Mouse (Mus musculus): ENCODE results near the gene Ppm1j. TPM values are rescaled to one million over a fixed set of nuclear protein-coding genes. Genes with fewer than 3 reads are reported as not detected.
A peak's percentile ranks its signal among the peaks of the same experiment; 100 is the strongest.

Gene Ppm1j
- polyA plus RNA-seq, 1 experiment from 2014 or later, result 3.5 TPM

- Histone ChIP-seq H3K36me3 (no peaks in the 10 kb centered on the region), H3K4me2 (no peak overlapping the region), H3K27me3 (no peaks in the 10 kb centered on the region), H3K27ac (no peak overlapping the region), H3K4me1 (peaks cover 10% of the 10 kb centered on the region), H3K9me3 (no peaks in the 10 kb centered on the region), H3K4me3 (no peak overlapping the region), H3K9ac (no peak overlapping the region)
- WGBS, result 63% methylated on average over 2 of the region's 2 CpGs
- ATAC-seq (ENCODE audit: insufficient number of reproducible peaks, insufficient read depth, low FRiP score, low TSS enrichment, low read depth), result no peak
Measured at GRCm38 (mm10) chr3:104767141-104767540, 13.7 kb upstream of the Ppm1j start.

DNA sequence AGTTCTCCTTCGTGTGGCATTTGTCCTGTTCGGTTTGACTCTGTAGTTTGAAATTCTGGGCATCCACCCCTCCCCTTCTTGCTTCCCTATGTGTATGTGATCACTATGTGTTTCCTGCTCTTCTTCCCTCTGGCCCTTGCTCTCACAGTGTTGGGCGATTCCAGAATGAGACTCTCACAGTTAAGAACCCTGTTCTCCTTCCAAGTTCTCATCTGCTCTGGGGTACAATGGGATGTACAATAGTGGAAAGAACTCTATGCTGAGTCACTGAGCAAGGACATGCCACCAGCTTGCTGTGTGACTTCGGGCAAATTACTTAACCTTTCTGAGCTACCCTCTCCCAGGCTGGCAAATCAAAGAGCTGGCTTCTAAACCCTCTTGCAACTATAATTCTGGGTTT, 13.1 kb upstream of the Ppm1j start:
- no peak overlapping the region for H3K9ac ChIP-seq
- no peaks in the 10 kb centered on the region for H3K36me3 ChIP-seq
- WGBS, result 82% methylated on average over 4 of the region's 4 CpGs
- peaks cover 10% of the 10 kb centered on the region for H3K4me1 ChIP-seq
- no peak for ATAC-seq (ENCODE audit: insufficient number of reproducible peaks, insufficient read depth, low FRiP score, low TSS enrichment, low read depth)
- no peak overlapping the region for H3K4me3 ChIP-seq
- no peak overlapping the region for H3K4me2 ChIP-seq
- H3K9me3 ChIP-seq, result no peaks in the 10 kb centered on the region
- H3K27ac ChIP-seq, result no peak overlapping the region
- 0 out of 2 replicates have a peak, but pooled peaks cover 2% of the 10 kb centered on the region for H3K27me3 ChIP-seq

DNA sequence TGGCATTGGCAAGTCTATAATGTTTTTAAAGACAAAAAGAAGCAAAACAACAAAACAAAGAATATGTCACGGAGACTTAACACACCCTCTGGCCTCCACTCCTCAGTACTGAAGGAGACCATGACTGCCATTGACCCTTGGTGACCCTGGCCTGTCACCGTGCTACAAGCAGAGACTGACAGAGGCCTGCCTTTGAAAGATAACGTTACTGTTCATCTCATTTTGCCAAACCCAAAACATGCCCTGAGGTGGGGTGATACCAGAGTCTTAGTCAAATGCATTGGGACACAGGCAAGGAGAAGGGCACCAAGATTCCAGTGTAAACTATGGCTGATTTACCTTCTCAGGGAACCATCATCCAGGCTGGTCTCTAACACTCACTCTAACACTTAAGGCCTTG, 11.7 kb upstream of the Ppm1j start:
- ATAC-seq (ENCODE audit: insufficient number of reproducible peaks, insufficient read depth, low FRiP score, low TSS enrichment, low read depth), result no peak
- WGBS, result 47% methylated on average over 3 of the region's 3 CpGs
- H3K4me2 ChIP-seq, result no peak overlapping the region
- 0 out of 2 replicates have a peak overlapping the region, but pooled peaks have one; percentile 16 for H3K9ac ChIP-seq
- no peak overlapping the region for H3K27ac ChIP-seq
- H3K4me1 ChIP-seq, result peaks cover 10% of the 10 kb centered on the region
- H3K4me3 ChIP-seq, result no peak overlapping the region
- 0 out of 2 replicates have a peak, but pooled peaks cover 4% of the 10 kb centered on the region for H3K27me3 ChIP-seq
- no peaks in the 10 kb centered on the region for H3K36me3 ChIP-seq
- H3K9me3 ChIP-seq, result no peaks in the 10 kb centered on the region

GRCm38 (mm10) chr3:104770035-104770434, 10.8 kb upstream of the Ppm1j start:
- H3K4me3 ChIP-seq, result no peak overlapping the region
- 0 out of 2 replicates have a peak, but pooled peaks cover 4% of the 10 kb centered on the region for H3K27me3 ChIP-seq
- H3K9me3 ChIP-seq, result no peaks in the 10 kb centered on the region
- H3K4me2 ChIP-seq, result no peak overlapping the region
- H3K9ac ChIP-seq, result no peak overlapping the region
- H3K36me3 ChIP-seq, result no peaks in the 10 kb centered on the region
- no peak overlapping the region for H3K27ac ChIP-seq
- H3K4me1 ChIP-seq, result peaks cover 10% of the 10 kb centered on the region
- no peak for ATAC-seq (ENCODE audit: insufficient number of reproducible peaks, insufficient read depth, low FRiP score, low TSS enrichment, low read depth)
- 58% methylated on average over 10 of the region's 10 CpGs for WGBS

DNA sequence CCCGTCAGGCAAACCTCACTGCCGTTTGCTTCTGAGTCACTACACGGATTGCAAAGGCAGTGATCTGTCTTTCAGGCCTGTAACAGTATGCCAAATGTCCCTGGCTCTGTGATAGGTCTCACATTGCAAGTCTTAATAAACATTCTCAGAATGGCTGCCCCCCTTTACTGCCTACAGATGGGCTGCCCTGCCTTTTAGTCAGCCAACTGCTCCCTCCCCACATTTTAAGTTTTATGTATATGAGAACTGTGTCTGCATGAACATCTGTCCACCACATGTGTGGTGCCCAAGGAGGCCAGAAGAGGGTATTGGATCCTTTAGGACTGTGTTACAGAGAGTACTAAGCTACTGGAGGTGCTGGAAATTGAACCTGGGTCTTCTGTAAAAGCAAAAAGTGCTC, 9.9 kb upstream of the Ppm1j start:
- peaks cover 9% of the 10 kb centered on the region for H3K27me3 ChIP-seq
- H3K9ac ChIP-seq, result no peak overlapping the region
- no peaks in the 10 kb centered on the region for H3K9me3 ChIP-seq
- no peak overlapping the region for H3K4me3 ChIP-seq
- no peak overlapping the region for H3K4me2 ChIP-seq
- no peak for ATAC-seq (ENCODE audit: insufficient number of reproducible peaks, insufficient read depth, low FRiP score, low TSS enrichment, low read depth)
- 24% methylated on average over 3 of the region's 3 CpGs for WGBS
- H3K4me1 ChIP-seq, result peaks cover 10% of the 10 kb centered on the region
- H3K36me3 ChIP-seq, result no peaks in the 10 kb centered on the region
- peak overlapping the region; percentile 28; the same call in 1 of the 2 replicates for H3K27ac ChIP-seq

DNA sequence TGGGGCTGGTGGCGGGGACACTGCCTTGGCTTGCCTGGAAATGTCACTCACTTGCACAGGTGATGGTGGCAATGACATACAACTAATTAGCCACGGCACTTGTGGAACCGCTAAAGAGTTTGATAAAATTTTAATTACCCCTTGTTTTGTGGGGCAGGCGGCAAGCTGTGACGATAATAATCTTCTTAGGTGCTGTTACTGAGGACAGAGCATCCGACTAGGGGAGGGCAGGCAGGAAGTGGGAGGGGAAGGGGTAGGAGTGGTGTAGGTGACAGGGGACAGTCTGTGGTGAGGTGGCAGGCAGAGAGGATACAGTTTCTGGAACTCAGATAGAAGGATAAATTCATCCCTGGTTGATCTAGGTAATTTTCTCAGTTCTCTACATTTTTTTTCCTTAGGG, 9.4 kb upstream of the Ppm1j start:
- no peak overlapping the region for H3K27ac ChIP-seq
- H3K4me3 ChIP-seq, result no peak overlapping the region
- no peaks in the 10 kb centered on the region for H3K9me3 ChIP-seq
- H3K4me1 ChIP-seq, result peaks cover 10% of the 10 kb centered on the region
- no peaks in the 10 kb centered on the region for H3K36me3 ChIP-seq
- H3K4me2 ChIP-seq, result no peak overlapping the region
- WGBS, result 47% methylated on average over 6 of the region's 6 CpGs
- ATAC-seq (ENCODE audit: insufficient number of reproducible peaks, insufficient read depth, low FRiP score, low TSS enrichment, low read depth), result no peak
- H3K27me3 ChIP-seq, result peaks cover 15% of the 10 kb centered on the region
- H3K9ac ChIP-seq, result no peak overlapping the region

GRCm38 (mm10) chr3:104773301-104773700, 7.6 kb upstream of the Ppm1j start:
- 71% methylated on average over 7 of the region's 7 CpGs for WGBS
- Histone ChIP-seq H3K4me1 (peaks cover 10% of the 10 kb centered on the region), H3K9me3 (no peaks in the 10 kb centered on the region), H3K27ac (no peak overlapping the region), H3K4me3 (no peak overlapping the region), H3K36me3 (no peaks in the 10 kb centered on the region), H3K9ac (peak overlapping the region; percentile 3; the same call in 1 of the 2 replicates), H3K27me3 (peaks cover 33% of the 10 kb centered on the region), H3K4me2 (no peak overlapping the region)
- ATAC-seq (ENCODE audit: insufficient number of reproducible peaks, insufficient read depth, low FRiP score, low TSS enrichment, low read depth), result no peak

DNA sequence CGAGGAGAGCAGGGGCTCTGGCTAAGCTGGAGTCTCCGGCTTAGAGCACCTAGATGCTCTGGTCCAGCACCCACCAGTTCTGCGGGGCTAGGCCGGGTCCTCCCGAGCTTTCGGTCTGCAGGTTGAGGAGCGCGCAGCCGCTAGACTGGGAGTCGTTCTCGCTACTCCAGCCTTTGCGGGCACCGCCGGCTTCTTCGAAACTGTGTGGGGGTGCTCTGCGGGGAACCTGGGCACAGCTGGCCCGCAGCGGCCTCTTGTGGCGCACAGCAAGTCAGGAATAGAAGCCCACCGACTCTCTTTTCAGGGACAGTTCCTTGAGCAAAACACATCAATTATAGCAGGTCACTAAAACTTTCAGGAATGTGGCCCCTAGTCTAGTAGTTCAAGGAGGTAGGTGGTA, 3.5 kb upstream of the Ppm1j start:
- no peak overlapping the region for H3K27ac ChIP-seq
- H3K4me1 ChIP-seq, result peaks cover 21% of the 10 kb centered on the region
- peak overlapping the region; percentile 76 for H3K4me2 ChIP-seq
- H3K27me3 ChIP-seq, result peaks cover 72% of the 10 kb centered on the region
- H3K36me3 ChIP-seq, result no peaks in the 10 kb centered on the region
- H3K9me3 ChIP-seq, result no peaks in the 10 kb centered on the region
- ATAC-seq (ENCODE audit: insufficient number of reproducible peaks, insufficient read depth, low FRiP score, low TSS enrichment, low read depth), result no peak
- peak overlapping the region; percentile 44 for H3K4me3 ChIP-seq
- 1% methylated on average over 20 of the region's 20 CpGs for WGBS
- H3K9ac ChIP-seq, result peak overlapping the region; percentile 64

DNA sequence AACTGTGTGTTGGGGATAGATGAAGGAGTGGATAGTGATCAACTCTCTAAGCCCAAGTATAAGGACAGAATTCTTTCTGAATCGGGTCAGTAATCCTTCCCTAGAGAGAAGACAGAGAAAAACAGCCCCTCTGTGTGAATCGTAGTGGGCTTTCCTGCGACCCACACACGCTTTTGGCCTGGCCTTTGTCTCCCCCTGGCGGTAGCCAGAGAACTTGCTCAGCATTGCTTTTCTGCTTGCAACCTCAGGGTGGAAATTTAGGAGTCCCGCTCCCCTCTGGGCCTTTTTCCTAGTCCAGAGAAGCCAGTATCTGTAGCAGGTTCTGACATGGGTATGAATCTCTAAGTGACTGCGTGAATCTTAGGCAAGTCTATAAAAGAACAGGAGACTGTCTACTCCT, 907 bp upstream of the Ppm1j start:
- Histone ChIP-seq H3K36me3 (no peaks in the 10 kb centered on the region), H3K27ac (no peak overlapping the region), H3K4me3 (no peak overlapping the region), H3K4me1 (peaks cover 21% of the 10 kb centered on the region), H3K9ac (no peak overlapping the region), H3K4me2 (no peak overlapping the region), H3K9me3 (no peaks in the 10 kb centered on the region), H3K27me3 (peaks cover 94% of the 10 kb centered on the region)
- WGBS, result under 1% methylated on average over 7 of the region's 7 CpGs
- ATAC-seq (ENCODE audit: insufficient number of reproducible peaks, insufficient read depth, low FRiP score, low TSS enrichment, low read depth), result no peak

GRCm38 (mm10) chr3:104781471-104781903, 631 bp downstream of the Ppm1j start, which contains the start of gene Fam19a3:
Fam19a3 (minus strand) TSS chr3:104781840.
- Histone ChIP-seq H3K27ac (no peak within 1 kb of the TSS), H3K9ac (peak within 1 kb of the TSS; percentile 65), H3K4me2 (peak within 1 kb of the TSS; percentile 97), H3K9me3 (no peaks in the 10 kb centered on the region), H3K36me3 (no peaks in the 10 kb centered on the region), H3K27me3 (peaks cover 95% of the 10 kb centered on the region), H3K4me3 (peak within 1 kb of the TSS; percentile 52), H3K4me1 (peaks cover 21% of the 10 kb centered on the region)
- ATAC-seq (ENCODE audit: insufficient number of reproducible peaks, insufficient read depth, low FRiP score, low TSS enrichment, low read depth), result no peak
- under 1% methylated on average over 26 of the region's 26 CpGs for WGBS

GRCm38 (mm10) chr3:104782061-104782681, 1.3 kb downstream of the Ppm1j start:
- WGBS, result 18% methylated on average over 12 of the region's 12 CpGs
- Histone ChIP-seq H3K27me3 (peaks cover 88% of the 10 kb centered on the region), H3K36me3 (no peaks in the 10 kb centered on the region), H3K9ac (no peak overlapping the region), H3K9me3 (no peaks in the 10 kb centered on the region), H3K4me3 (peak overlapping the region; percentile 52; the same call in 1 of the 2 replicates), H3K4me2 (peak overlapping the region; percentile 97), H3K27ac (no peak overlapping the region), H3K4me1 (peaks cover 21% of the 10 kb centered on the region)
- ATAC-seq (ENCODE audit: insufficient number of reproducible peaks, insufficient read depth, low FRiP score, low TSS enrichment, low read depth), result no peak

GRCm38 (mm10) chr3:104783971-104784500, 3.2 kb downstream of the Ppm1j start:
- Histone ChIP-seq H3K4me3 (no peak overlapping the region), H3K27me3 (peaks cover 69% of the 10 kb centered on the region), H3K4me2 (no peak overlapping the region), H3K9me3 (no peaks in the 10 kb centered on the region), H3K36me3 (no peaks in the 10 kb centered on the region), H3K9ac (no peak overlapping the region), H3K4me1 (peaks cover 25% of the 10 kb centered on the region), H3K27ac (no peak overlapping the region)
- 48% methylated on average over 14 of the region's 14 CpGs for WGBS
- no peak for ATAC-seq (ENCODE audit: insufficient number of reproducible peaks, insufficient read depth, low FRiP score, low TSS enrichment, low read depth)

Measured in embryonic facial prominence, embryonic 13.5 days (tissue).